In the genomic region with DNA sequence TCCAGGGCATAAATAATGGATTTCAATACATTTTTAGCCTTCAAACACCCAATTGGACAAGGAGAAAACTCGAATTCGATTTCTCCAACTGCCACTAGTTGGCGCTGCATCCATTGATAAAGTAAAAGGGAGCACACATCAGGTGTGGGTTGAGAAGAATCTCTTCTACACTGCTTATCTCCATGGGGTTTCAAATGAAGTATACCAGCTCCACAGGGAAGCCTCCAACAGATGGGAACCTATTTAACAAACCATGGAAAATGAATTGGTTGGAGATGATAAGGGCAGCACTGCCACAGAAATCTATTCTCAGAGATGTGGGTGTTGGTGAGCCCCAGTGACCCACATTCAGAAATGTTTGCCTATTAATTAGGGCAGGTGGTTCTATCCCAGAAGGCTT, we compare ENCODE assay signal across 9 mouse cellular contexts.
DNase-seq lines count a peak whose midpoint lies in the region; ATAC-seq and TF ChIP-seq lines count a peak whose summit lies in the region.
"Had no signal": no experiment of that assay in that cellular context is flagged by ENCODE, and none has a peak within 500 bp of the region (broad histone marks: within the 10 kb centered on the region; RNA-seq: fewer than 3 reads in every experiment).

No protein-coding gene starts in this region.

- no peaks in the 10 kb centered on the region for H3K27me3 ChIP-seq in heart, adult 2 months (ENCODE audit: control insufficient read depth, insufficient read depth, low read length)
- H3K27me3 ChIP-seq in heart, embryonic 10.5 days (ENCODE audit: insufficient read depth, poor library complexity, severe bottlenecking): no peaks in the 10 kb centered on the region
- no peaks in the 10 kb centered on the region for H3K27me3 ChIP-seq in midbrain, postnatal 0 days (ENCODE audit: insufficient read depth, low read length)
- H3K27me3 ChIP-seq in midbrain, embryonic 15.5 days (replicated peaks): no peaks in the 10 kb centered on the region

- H3K27ac ChIP-seq in heart, adult 2 months: no peak overlapping the region
- no peak overlapping the region for H3K27ac ChIP-seq in heart, embryonic 10.5 days
- no peak overlapping the region for H3K27ac ChIP-seq in midbrain, postnatal 0 days (ENCODE audit: low read depth, low read length)
- no peak overlapping the region for H3K27ac ChIP-seq in midbrain, embryonic 15.5 days

- TF ChIP-seq EP300 in heart, adult 2 months (IDR thresholded peaks at IDR 0.05; ENCODE audit: insufficient read depth, low read depth, low read length): no peak

- no peak overlapping the region for H3K4me2 ChIP-seq in midbrain, postnatal 0 days (ENCODE audit: low read depth, low read length, poor library complexity, severe bottlenecking)
- no peak overlapping the region for H3K4me2 ChIP-seq in midbrain, embryonic 15.5 days

- H3K36me3 ChIP-seq in heart, adult 2 months (ENCODE audit: control insufficient read depth, insufficient read depth, low read length): no peaks in the 10 kb centered on the region
- no peaks in the 10 kb centered on the region for H3K36me3 ChIP-seq in heart, embryonic 10.5 days
- no peaks in the 10 kb centered on the region for H3K36me3 ChIP-seq in midbrain, postnatal 0 days (ENCODE audit: insufficient read depth, low read length)
- no peaks in the 10 kb centered on the region for H3K36me3 ChIP-seq in midbrain, embryonic 15.5 days (replicated peaks)

- 10% methylated on average over 3 of the region's 3 CpGs for WGBS in heart, adult 2 months
- 9% methylated on average over 3 of the region's 3 CpGs for WGBS in heart, embryonic 10.5 days
- 13% methylated on average over 3 of the region's 3 CpGs for WGBS in midbrain, postnatal 0 days
- WGBS in midbrain, embryonic 15.5 days: 13% methylated on average over 3 of the region's 3 CpGs

- ATAC-seq in midbrain, postnatal 0 days (ENCODE audit: low FRiP score): no peak
- ATAC-seq in midbrain, embryonic 15.5 days (replicated peaks): no peak

- no peak overlapping the region for H3K4me3 ChIP-seq in heart, adult 2 months
- H3K4me3 ChIP-seq in heart, embryonic 10.5 days: no peak overlapping the region
- no peak overlapping the region for H3K4me3 ChIP-seq in midbrain, postnatal 0 days (ENCODE audit: low read depth, low read length)
- H3K4me3 ChIP-seq in midbrain, embryonic 15.5 days: no peak overlapping the region
- H3K4me3 ChIP-seq: erythroblast, embryonic 14.5 days had no signal

- intact Hi-C loops in heart, adult 2 months (cut with DNase I): loop anchor here (10.0 kb wide), 1 partner anchor 473 kb away; no protein-coding TSS in a partner anchor

- H3K9ac ChIP-seq in heart, adult 2 months (ENCODE audit: low read depth, low read length): no peak overlapping the region
- H3K9ac ChIP-seq in midbrain, postnatal 0 days (replicated peaks; ENCODE audit: low read length, poor library complexity, severe bottlenecking): no peak overlapping the region
- H3K9ac ChIP-seq in midbrain, embryonic 15.5 days: no peak overlapping the region

- no peaks in the 10 kb centered on the region for H3K4me1 ChIP-seq in heart, adult 2 months (ENCODE audit: control insufficient read depth, insufficient read depth, low read length)
- H3K4me1 ChIP-seq in heart, embryonic 10.5 days: no peaks in the 10 kb centered on the region
- H3K4me1 ChIP-seq in midbrain, postnatal 0 days (ENCODE audit: insufficient read depth, low read length): no peaks in the 10 kb centered on the region
- no peaks in the 10 kb centered on the region for H3K4me1 ChIP-seq in midbrain, embryonic 15.5 days

- TF ChIP-seq CTCF in heart, adult 2 months (IDR thresholded peaks at IDR 0.05): peak; percentile 75
- peak; percentile 63 for TF ChIP-seq CTCF in midbrain, postnatal 0 days (IDR thresholded peaks at IDR 0.05)

- no peak for DNase-seq in heart, adult 2 months
- DNase-seq in heart, embryonic 10.5 days (ENCODE audit: low spot score): no peak
- DNase-seq in midbrain, postnatal 0 days (ENCODE audit: low spot score): peak; percentile 57
- peak; percentile 56 to 69 for DNase-seq in cerebellum, postnatal 14 days
- DNase-seq in retina, embryonic 14.5 days (ENCODE audit: low spot score): peak; percentile 61
- DNase-seq in yolk sac, embryonic 10.5 days (ENCODE audit: low spot score): no peak
- no peak for DNase-seq in right cerebral cortex, postnatal 4 days

- no peak for TF ChIP-seq POLR2A in heart, adult 2 months (IDR thresholded peaks at IDR 0.05; ENCODE audit: insufficient read depth, low read depth, low read length)

- no peaks in the 10 kb centered on the region for H3K9me3 ChIP-seq in heart, embryonic 10.5 days
- no peaks in the 10 kb centered on the region for H3K9me3 ChIP-seq in midbrain, postnatal 0 days (ENCODE audit: low read length)
- H3K9me3 ChIP-seq in midbrain, embryonic 15.5 days: no peaks in the 10 kb centered on the region

- no peaks in the 10 kb centered on the region for H3K79me2 ChIP-seq in heart, adult 2 months (replicated peaks; ENCODE audit: control insufficient read depth, insufficient read depth, low read length)

Comparison
In these comparisons a context has a peak if more than half of its experiments do, and no peak if none do; other contexts are left out.
1. DNase-seq: peak in midbrain, postnatal 0 days (single experiment), cerebellum, postnatal 14 days (2 of 2) and retina, embryonic 14.5 days (single experiment); none in heart, adult 2 months (0 of 2), heart, embryonic 10.5 days (single experiment), yolk sac, embryonic 10.5 days (single experiment) and right cerebral cortex, postnatal 4 days (single experiment).